Mouse (Mus musculus): ENCODE measurements at regions not wholly inside any gene's neighbourhood (a gene's known extent, or its start where the extent isn't known, plus 50 kb on each side); places are given as distances from the start of the nearest gene placed in this dataset.

DNA sequence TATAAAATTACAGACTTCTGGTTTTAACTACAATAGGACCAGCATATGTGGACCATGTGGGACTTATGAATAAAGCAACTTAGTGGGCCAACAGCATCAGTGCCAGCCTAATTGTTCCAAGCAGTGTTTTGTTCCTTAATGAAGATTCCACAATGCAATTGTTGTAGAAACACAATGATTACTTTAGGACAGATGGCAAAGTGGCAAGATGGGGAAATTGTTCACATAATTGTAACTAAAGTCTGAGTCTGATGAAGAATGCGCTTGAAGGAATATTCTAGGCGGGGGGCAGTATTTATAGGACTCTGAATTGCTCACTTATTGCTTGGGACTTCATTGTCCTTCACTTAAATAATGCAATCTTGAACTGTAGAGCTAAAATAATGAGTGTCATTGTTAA lies 253.4 kb upstream of the Kcnj3 start:
- TF ChIP-seq CTCF (conservative IDR thresholded peaks at IDR 0.05; ENCODE audit: low read length) (no peak), POU5F1 (IDR thresholded peaks at IDR 0.05; ENCODE audit: borderline replicate concordance, low read length) (no peak)

Data from E14TG2a.4 (cell line).